Mouse (Mus musculus): ENCODE measurements around the gene Vwf.

The Vwf gene

GRCm38 (mm10) chr6:125589075-125589474, 42.5 kb downstream of the Vwf start:
- DNase-seq (ENCODE audit: low read depth), result no peak

- no peak for DNase-seq (ENCODE audit: low read depth)
Measured at GRCm38 (mm10) chr6:125590056-125590455, 43.5 kb downstream of the Vwf start.

GRCm38 (mm10) chr6:125590471-125590870, 43.9 kb downstream of the Vwf start:
- no peak for DNase-seq (ENCODE audit: low read depth)

GRCm38 (mm10) chr6:125591652-125592385, 45.2 kb downstream of the Vwf start:
- no peak for DNase-seq (ENCODE audit: low read depth)

- DNase-seq (ENCODE audit: low read depth), result no peak
Measured at GRCm38 (mm10) chr6:125592536-125592935, 46.0 kb downstream of the Vwf start.

- DNase-seq (ENCODE audit: low read depth), result no peak
Measured at GRCm38 (mm10) chr6:125594311-125594710, 47.7 kb downstream of the Vwf start.

GRCm38 (mm10) chr6:125594825-125595224, 48.3 kb downstream of the Vwf start:
- DNase-seq (ENCODE audit: low read depth), result no peak

- DNase-seq (ENCODE audit: low read depth), result no peak
Measured at GRCm38 (mm10) chr6:125596701-125597318, 50.2 kb downstream of the Vwf start.

- no peak for DNase-seq (ENCODE audit: low read depth)
Measured at GRCm38 (mm10) chr6:125597716-125598115, 51.1 kb downstream of the Vwf start.

- DNase-seq (ENCODE audit: low read depth), result peak; percentile 60
Measured at GRCm38 (mm10) chr6:125600036-125600558, 53.5 kb downstream of the Vwf start.

GRCm38 (mm10) chr6:125600669-125601068, 54.1 kb downstream of the Vwf start:
- DNase-seq (ENCODE audit: low read depth), result no peak

- no peak for DNase-seq (ENCODE audit: low read depth)
Measured at GRCm38 (mm10) chr6:125601190-125601589, 54.6 kb downstream of the Vwf start.

- DNase-seq (ENCODE audit: low read depth), result no peak
Measured at GRCm38 (mm10) chr6:125601748-125602147, 55.2 kb downstream of the Vwf start.

- no peak for DNase-seq (ENCODE audit: low read depth)
Measured at GRCm38 (mm10) chr6:125602354-125602753, 55.8 kb downstream of the Vwf start.

- peak; percentile 71 for DNase-seq (ENCODE audit: low read depth)
Measured at GRCm38 (mm10) chr6:125603234-125603633, 56.7 kb downstream of the Vwf start.

GRCm38 (mm10) chr6:125603678-125604462, 57.3 kb downstream of the Vwf start:
- DNase-seq (ENCODE audit: low read depth), result no peak

- peak; percentile 49 for DNase-seq (ENCODE audit: low read depth)
Measured at GRCm38 (mm10) chr6:125604463-125605191, 58.1 kb downstream of the Vwf start.

GRCm38 (mm10) chr6:125609025-125609424, 62.5 kb downstream of the Vwf start:
- no peak for DNase-seq (ENCODE audit: low read depth)

GRCm38 (mm10) chr6:125617855-125618254, 71.3 kb downstream of the Vwf start:
- DNase-seq (ENCODE audit: low read depth), result no peak

GRCm38 (mm10) chr6:125620764-125621163, 74.2 kb downstream of the Vwf start:
- no peak for DNase-seq (ENCODE audit: low read depth)

GRCm38 (mm10) chr6:125622434-125622833, 75.9 kb downstream of the Vwf start:
- DNase-seq (ENCODE audit: low read depth), result no peak

- DNase-seq (ENCODE audit: low read depth), result no peak
Measured at GRCm38 (mm10) chr6:125640486-125640885, 93.9 kb downstream of the Vwf start.
